Mouse (Mus musculus) gastrocnemius, adult 18-20 months (tissue): Measurements from ENCODE around the gene Kcnc1. TPM values are rescaled to one million over a fixed set of nuclear protein-coding genes. Genes with fewer than 3 reads are reported as not detected.

Experiments used
- DNase-seq: peaks from one replicate; pipeline ENCODE4 v3.0.0; 2021; ENCODE audit warnings: low spot score
- total RNA-seq, 2 experiments: library from RNA; stranded (reverse); gene quantifications; 2 replicates each; pipeline ENCODE4 v1.2.3; 2021

Gene Kcnc1
- total RNA-seq, 2 experiments from 2014 or later = 59.0 to 67.2 TPM

DNA sequence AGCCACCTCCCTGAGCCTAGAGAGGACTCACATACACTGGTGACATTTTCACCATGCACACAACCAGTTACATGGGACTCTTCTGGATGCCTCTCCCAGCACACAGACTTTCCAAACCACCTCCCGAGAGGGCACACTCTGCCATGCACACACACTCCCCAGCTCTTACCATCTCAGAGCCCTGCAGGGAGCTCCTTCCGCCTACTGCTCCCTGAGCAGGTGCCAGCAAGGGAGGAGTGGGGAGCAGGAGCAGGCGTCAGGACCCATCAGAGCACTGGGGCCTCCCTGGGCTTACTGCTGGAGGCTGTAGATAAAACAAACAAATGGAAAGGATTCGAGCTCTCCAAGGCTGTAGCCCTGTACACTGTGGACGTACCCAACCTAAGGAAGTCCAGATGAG lies 25.2 kb downstream of the Kcnc1 start:
- DNase-seq = no peak

- no peak for DNase-seq
Measured at GRCm38 (mm10) chr7:46422052-46422763, 25.9 kb downstream of the Kcnc1 start.

DNA sequence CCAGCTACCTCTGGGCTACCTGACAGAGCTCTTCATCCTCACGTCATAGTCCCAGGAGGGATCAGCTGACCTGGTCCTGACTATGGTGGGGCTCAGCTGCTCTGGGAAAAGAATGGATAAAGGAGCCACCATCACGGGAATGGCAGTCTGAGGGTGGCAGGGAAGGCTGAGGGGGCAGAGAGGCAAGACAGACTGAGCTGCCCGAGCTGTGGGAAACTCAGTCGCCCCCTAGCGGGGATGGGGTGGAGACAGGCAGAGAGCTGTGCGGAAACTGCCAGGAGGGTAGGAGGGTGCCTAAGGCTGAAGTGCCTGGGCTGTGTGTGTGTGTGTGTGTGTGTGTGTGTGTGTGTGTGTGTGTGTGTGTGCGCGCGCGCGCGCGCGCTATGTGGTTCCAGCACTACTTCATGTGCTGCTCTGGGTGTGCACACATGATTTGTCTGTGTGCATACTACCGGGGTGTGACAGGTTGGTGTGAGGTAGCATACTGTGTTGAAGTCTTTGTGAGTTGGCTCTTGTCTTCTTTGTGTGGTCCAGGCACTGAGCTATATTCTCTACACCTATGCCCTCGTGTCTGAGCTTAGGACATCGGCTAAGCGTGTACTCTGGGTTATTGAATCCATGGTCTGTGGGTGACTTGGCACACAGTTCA lies 26.6 kb downstream of the Kcnc1 start:
- DNase-seq = peak; percentile 75

DNA sequence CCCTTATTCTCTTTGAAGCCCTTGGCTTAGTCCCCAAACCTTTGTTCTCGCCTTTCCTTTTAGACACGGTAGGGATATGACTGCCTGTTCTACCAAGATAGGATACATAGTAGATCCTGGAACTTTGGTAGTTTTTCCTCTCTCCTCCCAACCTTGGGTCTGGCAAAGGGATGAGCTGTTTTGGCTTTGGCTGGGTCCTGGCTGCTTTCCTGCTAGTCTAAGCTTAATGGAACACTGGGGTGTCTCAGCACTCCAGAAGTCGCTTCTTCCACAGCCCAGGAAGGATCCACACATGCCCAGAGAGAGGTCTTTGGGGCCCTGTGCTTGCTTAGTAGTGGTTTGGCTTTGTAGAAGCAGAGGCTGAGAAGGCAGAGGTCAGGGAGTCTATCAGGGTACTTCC lies 27.7 kb downstream of the Kcnc1 start:
- DNase-seq = no peak

- DNase-seq = no peak
Measured at GRCm38 (mm10) chr7:46425012-46425411, 28.7 kb downstream of the Kcnc1 start.

DNA sequence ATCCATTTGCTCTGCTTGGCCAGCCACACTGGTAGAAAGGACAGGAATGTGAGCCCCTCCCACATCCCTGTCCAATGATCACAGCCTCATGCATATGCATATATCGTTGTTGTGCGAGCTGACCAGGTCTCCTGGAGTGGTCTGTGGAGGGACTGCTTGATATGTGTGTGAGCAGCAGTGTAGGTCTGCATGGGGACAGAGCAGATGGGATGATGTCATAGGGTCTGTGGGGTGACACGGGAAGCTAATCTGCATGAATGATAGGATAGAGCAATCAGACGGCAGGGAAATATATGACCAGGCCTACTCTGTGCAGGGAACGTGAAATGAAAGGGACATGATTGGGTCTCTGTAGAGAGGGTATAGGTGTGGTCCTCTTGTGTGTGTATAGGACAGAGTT lies 37.6 kb downstream of the Kcnc1 start:
- DNase-seq = no peak

DNA sequence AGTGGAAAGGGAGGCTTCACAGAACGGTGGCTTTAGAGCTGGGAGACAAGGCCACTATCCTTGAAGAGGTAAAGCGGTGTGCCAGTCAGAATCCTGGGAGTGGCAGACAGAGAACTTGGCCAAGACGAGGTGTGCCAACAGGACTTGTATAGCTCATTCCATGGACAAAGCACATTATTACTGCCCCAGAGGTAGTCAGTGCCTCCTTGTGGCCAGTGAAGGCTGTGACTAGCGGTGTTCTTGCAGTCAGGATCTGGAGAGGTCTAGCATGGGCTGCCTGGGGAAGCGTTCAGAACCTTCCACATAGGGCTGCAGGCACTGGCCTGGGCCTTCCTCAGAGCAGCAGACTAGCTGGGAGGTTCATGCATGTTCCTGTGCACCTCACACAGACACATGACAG lies 39.5 kb downstream of the Kcnc1 start:
- DNase-seq = peak; percentile 39

DNA sequence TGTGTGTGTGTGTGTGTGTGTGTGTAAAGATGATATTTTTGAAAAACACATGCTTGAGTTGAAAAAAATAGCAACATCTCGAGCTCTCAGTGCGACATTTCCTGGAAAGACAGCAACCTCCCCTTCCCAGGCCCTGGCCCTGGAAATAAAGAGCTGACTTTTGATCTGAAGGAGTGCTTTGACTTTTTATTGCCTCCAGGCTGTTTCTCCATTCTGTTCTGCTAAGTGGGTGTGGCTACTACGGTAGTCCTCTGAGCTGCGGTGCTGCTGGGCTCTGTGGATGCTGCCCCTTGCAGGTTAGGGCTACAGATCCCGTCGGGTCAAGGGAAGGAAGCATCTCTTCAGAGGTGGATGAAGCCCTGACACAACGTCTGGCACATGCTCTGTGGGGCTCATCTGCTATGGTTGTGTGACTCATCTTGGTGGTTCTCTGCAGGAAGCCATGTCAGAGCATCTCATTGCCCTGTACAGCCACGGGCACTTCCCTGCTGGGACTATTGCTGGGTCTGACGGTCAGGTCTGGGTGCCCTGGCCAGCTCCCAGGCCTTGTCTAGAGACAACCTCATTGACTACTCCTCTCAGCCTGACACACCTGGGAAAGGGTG lies 42.3 kb downstream of the Kcnc1 start:
- DNase-seq = no peak

- no peak for DNase-seq
Measured at GRCm38 (mm10) chr7:46443163-46443562, 46.9 kb downstream of the Kcnc1 start.

- no peak for DNase-seq
Measured at GRCm38 (mm10) chr7:46445896-46446295, 49.6 kb downstream of the Kcnc1 start.

GRCm38 (mm10) chr7:46447473-46448165 lies 51.3 kb downstream of the Kcnc1 start:
- DNase-seq = no peak

- DNase-seq = peak; percentile 12
Measured at GRCm38 (mm10) chr7:46448922-46449645, 52.8 kb downstream of the Kcnc1 start.

DNA sequence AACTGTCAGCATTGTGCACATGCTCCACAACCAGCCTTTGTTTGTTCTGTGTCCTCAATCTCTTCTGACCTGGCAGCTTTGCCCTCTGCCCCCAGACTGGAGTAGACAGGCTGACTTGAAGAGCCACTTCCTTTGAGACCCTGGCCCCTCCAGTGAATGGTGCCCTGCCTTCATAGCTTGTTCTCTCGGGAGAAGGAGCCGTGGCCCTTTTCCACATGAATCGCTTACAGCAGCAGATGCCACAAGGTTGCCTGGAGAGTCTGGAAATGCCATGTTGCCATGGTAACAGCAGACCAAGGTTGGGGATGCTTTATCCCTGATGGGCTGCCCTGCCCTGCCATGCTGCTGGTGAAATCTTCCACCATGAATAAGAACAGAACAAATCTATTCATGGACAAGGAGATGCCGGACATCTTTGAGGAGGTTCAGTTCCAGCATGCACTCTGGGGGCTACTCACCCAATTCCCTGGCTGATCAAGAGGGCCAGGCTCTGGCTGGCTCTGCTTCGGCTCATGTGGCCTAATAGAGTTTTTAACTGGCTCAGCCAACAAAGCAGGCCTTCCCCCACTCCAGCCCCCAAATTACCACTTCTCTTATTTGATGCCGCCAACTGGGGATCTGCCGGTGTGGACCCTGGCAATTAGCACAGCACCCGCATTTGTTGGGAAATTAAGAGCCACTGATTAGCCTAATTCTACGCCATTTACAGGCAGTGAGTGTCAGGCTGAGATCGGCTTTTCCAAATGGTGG lies 57.8 kb downstream of the Kcnc1 start:
- no peak for DNase-seq

DNA sequence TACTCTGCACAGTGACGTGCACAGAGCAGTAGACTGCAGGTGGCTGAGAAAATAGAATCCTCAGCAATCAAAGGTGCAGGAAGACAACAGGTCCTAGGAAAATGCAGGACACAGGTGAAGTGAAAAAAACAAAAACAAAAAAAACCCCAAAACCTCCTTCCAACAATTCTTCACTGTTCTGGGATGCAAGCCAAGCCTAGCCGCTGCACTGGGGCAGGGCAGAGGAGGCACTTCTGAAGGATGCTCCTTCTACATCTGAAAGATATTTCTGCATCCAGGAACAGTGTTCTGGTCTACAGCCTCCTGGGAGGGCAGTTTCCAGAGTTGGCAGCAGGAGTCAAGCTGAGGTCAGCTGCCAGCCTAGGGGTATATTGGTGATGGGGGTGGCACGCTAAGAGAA lies 61.6 kb downstream of the Kcnc1 start:
- DNase-seq = no peak

- no peak for DNase-seq
Measured at GRCm38 (mm10) chr7:46459200-46459599, 62.9 kb downstream of the Kcnc1 start.

DNA sequence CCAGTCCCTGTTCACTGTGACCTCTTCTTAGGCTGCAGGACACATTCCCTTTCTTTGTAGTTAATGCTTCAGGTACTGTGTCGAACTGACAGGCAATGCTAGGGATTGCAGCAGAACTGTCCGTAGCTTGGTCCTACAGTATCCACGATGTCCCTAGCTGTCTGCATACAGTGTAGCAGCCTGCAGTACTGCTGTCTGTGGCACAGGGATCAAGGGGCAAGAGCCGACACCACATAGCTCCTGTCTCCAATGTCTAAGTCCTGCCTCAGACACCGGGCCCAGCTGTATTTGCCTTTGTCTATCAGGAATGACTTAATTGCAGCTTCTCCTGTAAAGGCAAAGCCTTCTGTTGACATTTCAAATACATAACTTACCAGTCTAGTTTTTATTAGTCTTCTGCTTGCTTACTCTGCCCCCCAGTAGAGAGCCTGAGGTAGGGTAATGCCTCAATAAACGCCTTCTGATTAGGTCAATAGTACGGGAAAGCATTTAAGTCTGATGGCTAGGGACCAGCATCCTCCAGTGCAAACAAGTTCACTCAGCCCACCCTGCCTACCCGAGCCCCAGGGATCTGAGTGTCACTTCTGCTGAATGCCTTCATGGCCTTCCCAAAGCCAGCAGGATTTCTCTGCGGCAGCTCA lies 63.4 kb downstream of the Kcnc1 start:
- no peak for DNase-seq

DNA sequence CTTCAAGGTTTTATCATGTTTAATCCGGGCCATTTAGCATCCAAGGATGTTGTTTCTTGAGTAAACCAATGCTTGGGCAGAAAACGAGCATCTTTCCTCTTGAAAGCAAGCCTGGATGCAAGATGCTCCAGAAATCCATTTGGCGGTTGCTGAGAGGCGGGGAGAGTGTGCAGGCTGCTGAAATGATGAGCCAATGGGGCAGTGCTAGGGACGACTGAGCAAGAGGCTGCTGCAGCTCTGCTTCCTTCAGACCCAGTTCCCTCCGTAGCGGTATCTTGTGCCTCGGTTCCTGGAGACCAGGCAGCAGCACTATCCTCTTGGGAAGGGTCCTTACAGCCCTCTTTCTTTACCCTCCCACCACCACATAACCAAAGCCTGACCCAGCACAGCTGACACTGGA lies 66.0 kb downstream of the Kcnc1 start:
- DNase-seq = no peak

DNA sequence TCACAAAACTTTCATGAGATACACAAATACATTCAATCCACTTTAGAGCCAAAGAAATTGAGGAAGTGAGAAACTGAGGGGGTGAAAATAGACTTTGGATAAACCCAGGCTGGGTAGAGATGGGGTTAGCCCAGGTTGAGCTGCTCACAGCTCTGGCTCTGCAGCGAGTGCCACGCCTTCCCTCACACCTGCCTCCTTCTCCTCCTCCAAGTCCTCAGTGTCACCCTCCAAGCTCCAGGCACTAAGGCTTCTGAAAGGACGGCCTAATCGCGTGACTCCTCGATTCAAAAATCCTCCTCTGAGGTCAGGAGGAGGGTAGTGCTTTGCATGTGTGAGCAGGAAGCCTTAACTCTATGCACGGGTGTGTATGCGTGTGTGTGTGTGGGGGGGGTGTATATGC lies 66.8 kb downstream of the Kcnc1 start:
- DNase-seq = no peak

GRCm38 (mm10) chr7:46466422-46466981 lies 70.2 kb downstream of the Kcnc1 start:
- no peak for DNase-seq

- no peak for DNase-seq
Measured at GRCm38 (mm10) chr7:46469542-46469941, 73.2 kb downstream of the Kcnc1 start.
